Mouse (Mus musculus) liver, postnatal 0 days (tissue): ENCODE data around the gene Rufy2.

ENCODE experiments used
- CTCF ChIP-seq: sonication (generic); IDR thresholded peaks from 2 replicates; pipeline ENCODE4 v1.5.1; 2016; ENCODE audit warnings: antibody characterized with exemption, low read depth
- EP300 ChIP-seq: IDR thresholded peaks from 2 replicates; pipeline ENCODE4 v1.6.1; 2016; ENCODE audit warnings: antibody characterized with exemption, low read depth, mild to moderate bottlenecking

GRCm38 (mm10) chr10:63056966-63057750 lies 77.1 kb downstream of the Rufy2 start:
- TF ChIP-seq CTCF (no peak), EP300 (no peak)
